Mouse (Mus musculus) hindbrain, embryonic 13.5 days (tissue): ENCODE measurements around the gene Vti1a. TPM values are rescaled to one million over a fixed set of nuclear protein-coding genes. Genes with fewer than 3 reads are reported as not detected.

Source experiments
- ATAC-seq: fragments of 200-750 bp; cut with Nextera tagmentation; 2 replicates; pipeline ENCODE4 v1.8.0; 2017; ENCODE audit warnings: moderate TSS enrichment; ENCODE audit not compliant: low FRiP score
- H3K27ac ChIP-seq: fragments of 300-500 bp; sonication (generic); 2 replicates; pipeline ENCODE4 v1.5.1; 2015; ENCODE audit warnings: inconsistent platforms, mild to moderate bottlenecking, moderate library complexity
- H3K27me3 ChIP-seq: fragments of 300-500 bp; sonication (generic); 2 replicates; pipeline ENCODE4 v1.6.1; 2015; ENCODE audit warnings: mild to moderate bottlenecking, inconsistent platforms
- H3K36me3 ChIP-seq: fragments of 300-500 bp; sonication (generic); 2 replicates; pipeline ENCODE4 v1.6.1; 2015; ENCODE audit warnings: mild to moderate bottlenecking, inconsistent platforms
- H3K4me1 ChIP-seq: fragments of 300-500 bp; sonication (generic); replicated peaks from 2 replicates; pipeline ENCODE4 v1.6.1; 2015; ENCODE audit warnings: inconsistent platforms
- H3K4me2 ChIP-seq: fragments of 300-500 bp; sonication (generic); 2 replicates; pipeline ENCODE4 v1.6.1; 2015; ENCODE audit warnings: inconsistent platforms, mild to moderate bottlenecking, moderate library complexity
- H3K4me3 ChIP-seq: fragments of 300-500 bp; sonication (generic); 2 replicates; pipeline ENCODE4 v1.5.1; 2015; ENCODE audit warnings: mild to moderate bottlenecking, inconsistent platforms
- H3K9ac ChIP-seq: fragments of 300-500 bp; sonication (generic); 2 replicates; pipeline ENCODE4 v1.6.1; 2015; ENCODE audit warnings: mild to moderate bottlenecking, inconsistent platforms
- H3K9me3 ChIP-seq: fragments of 300-500 bp; sonication (generic); 2 replicates; pipeline ENCODE4 v1.6.1; 2016; ENCODE audit warnings: inconsistent platforms
- WGBS: fragments of 180-500 bp; shearing (Covaris S2); methylation state at CpG from one replicate; pipeline ENCODE4 v1.1.7; 2015; 5-methylcytosine and 5-hydroxymethylcytosine counted together
- polyA plus RNA-seq: library from polyadenylated mRNA; unstranded; fragments of >200 nt; fragmentation: Nextera tagmentation; extraction: Ambion mirVana; gene quantifications from 2 replicates; pipeline ENCODE4 v1.2.1, GENCODE M21; 2015

The Vti1a gene
- polyA plus RNA-seq, 1 experiment from 2014 or later: 30.1 TPM

DNA sequence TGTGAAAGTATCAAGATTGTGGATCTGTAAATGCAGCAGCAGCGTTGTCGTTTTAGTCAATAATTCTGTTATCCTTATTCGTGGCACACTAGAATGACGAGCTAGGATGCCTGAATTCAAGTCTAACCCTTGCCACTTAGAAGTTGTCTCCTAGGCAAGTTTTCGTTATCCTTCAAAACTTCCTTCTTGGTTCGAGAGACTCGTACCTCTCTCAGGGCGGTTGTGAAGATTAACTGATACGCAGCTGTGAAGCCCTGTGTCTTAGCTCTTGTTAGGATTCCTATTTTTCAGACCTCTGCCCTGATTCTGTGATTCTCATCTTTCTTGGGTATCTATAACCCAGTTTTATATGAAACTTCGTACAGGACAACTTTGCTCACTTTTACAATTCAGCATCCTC lies 806 bp downstream of the Vti1a start:
- Histone ChIP-seq H3K4me1 (peaks cover 41% of the 10 kb centered on the region), H3K9me3 (no peaks in the 10 kb centered on the region), H3K36me3 (peaks cover 2% of the 10 kb centered on the region), H3K4me2 (peak overlapping the region; percentile 92), H3K4me3 (peak overlapping the region; percentile 84), H3K9ac (no peak overlapping the region; the same call in 1 of the 2 replicates), H3K27me3 (no peaks in the 10 kb centered on the region), H3K27ac (no peak overlapping the region)
- ATAC-seq: no peak
- 68% methylated on average over 10 of the region's 10 CpGs for WGBS

DNA sequence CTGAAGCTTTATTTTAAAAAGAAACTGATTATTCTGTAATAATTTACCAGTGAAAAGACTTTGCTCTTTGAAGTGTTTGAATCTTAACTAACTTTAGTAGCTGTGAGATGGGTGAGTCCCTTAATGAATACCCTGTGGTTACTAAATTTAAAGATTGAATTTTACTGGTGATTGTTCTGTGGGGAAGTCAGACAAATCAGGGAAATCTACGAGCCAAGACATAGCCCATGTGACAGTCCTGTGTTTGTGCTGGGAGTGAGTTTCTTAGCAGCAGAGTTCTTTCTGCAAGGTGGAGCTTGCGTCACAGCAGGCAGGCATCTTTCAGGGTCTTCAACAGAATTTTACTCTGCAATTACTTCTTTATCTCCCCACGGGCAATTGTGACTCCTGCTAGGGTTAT lies 2.9 kb downstream of the Vti1a start:
- Histone ChIP-seq H3K27ac (no peak overlapping the region), H3K4me2 (no peak overlapping the region), H3K36me3 (peaks cover 19% of the 10 kb centered on the region), H3K9me3 (no peaks in the 10 kb centered on the region), H3K4me3 (no peak overlapping the region), H3K9ac (no peak overlapping the region), H3K27me3 (no peaks in the 10 kb centered on the region), H3K4me1 (peaks cover 34% of the 10 kb centered on the region)
- WGBS: 80% methylated on average over 3 of the region's 3 CpGs
- ATAC-seq: no peak

DNA sequence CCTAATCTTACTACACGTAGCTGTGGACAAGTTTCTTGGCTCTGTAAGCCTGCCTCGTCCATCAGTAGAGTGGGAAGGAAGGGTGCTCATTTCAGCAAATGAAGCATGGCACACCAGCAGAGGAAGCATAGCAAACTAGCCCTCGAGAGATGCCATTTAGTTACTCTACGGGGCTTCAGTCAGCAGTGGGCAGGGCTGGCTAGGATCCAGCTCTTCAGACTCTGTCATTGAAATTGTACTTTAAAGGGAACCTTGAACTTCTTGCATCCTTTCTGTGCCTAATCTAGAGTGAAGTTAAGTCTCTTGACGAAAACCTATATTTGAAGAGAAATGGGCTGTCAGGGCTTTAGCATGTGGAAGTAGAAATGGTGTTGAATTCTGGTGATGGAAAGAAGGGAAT lies 3.4 kb downstream of the Vti1a start:
- Histone ChIP-seq H3K4me2 (no peak overlapping the region), H3K36me3 (peaks cover 19% of the 10 kb centered on the region), H3K27me3 (no peaks in the 10 kb centered on the region), H3K9ac (no peak overlapping the region), H3K27ac (no peak overlapping the region), H3K9me3 (no peaks in the 10 kb centered on the region), H3K4me3 (no peak overlapping the region), H3K4me1 (peaks cover 29% of the 10 kb centered on the region)
- no peak for ATAC-seq
- 77% methylated on average over 5 of the region's 5 CpGs for WGBS

DNA sequence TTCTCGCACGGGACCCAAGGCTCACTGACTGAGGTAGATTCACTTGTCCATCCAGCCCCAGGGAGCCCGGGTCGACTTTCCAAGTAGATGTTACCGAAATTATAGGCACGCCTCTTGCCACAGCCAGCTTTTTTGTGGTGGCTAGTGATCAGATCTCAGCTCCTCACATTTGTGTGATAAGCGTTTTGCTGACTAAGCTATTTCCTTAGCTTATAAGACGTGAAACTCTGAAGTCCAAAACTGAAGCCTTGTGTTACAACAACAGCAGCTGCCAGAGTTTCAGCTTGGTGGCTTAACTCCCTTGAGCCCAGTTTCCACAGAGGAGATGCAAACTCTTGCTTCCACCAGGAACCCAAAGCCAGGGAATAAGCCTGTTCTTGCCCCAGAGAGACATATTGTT lies 6.5 kb downstream of the Vti1a start:
- Histone ChIP-seq H3K4me2 (no peak overlapping the region), H3K36me3 (peaks cover 28% of the 10 kb centered on the region), H3K9me3 (no peaks in the 10 kb centered on the region), H3K27me3 (no peaks in the 10 kb centered on the region), H3K27ac (no peak overlapping the region), H3K9ac (no peak overlapping the region), H3K4me1 (peaks cover 9% of the 10 kb centered on the region), H3K4me3 (no peak overlapping the region)
- no peak for ATAC-seq
- WGBS: 95% methylated on average over 8 of the region's 8 CpGs

DNA sequence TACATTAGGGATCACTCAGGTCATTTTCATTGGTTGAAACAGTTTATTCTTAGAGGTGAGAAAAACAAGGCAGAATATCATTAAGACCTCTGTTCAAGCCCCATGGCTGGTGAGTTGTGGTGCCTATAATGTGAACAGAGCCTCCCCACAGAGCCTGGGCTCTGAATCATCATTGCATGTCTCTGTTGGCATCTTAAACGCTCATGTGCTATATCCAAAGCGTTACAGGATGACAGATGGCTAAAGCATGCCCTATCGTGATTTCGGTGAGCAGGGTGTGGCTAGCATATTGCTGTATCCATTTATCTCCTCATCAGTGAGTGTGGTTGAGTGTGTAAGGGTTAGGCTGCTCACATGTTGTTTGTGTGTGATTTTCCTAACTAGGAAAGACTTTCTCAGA lies 11.4 kb downstream of the Vti1a start:
- H3K4me3 ChIP-seq: no peak overlapping the region
- 93% methylated on average over 4 of the region's 4 CpGs for WGBS
- H3K9ac ChIP-seq: no peak overlapping the region
- H3K27ac ChIP-seq: no peak overlapping the region
- H3K36me3 ChIP-seq: peaks cover 57% of the 10 kb centered on the region
- H3K9me3 ChIP-seq: no peaks in the 10 kb centered on the region
- H3K4me2 ChIP-seq: no peak overlapping the region
- H3K27me3 ChIP-seq: no peaks in the 10 kb centered on the region
- H3K4me1 ChIP-seq: no peaks in the 10 kb centered on the region
- ATAC-seq: no peak

DNA sequence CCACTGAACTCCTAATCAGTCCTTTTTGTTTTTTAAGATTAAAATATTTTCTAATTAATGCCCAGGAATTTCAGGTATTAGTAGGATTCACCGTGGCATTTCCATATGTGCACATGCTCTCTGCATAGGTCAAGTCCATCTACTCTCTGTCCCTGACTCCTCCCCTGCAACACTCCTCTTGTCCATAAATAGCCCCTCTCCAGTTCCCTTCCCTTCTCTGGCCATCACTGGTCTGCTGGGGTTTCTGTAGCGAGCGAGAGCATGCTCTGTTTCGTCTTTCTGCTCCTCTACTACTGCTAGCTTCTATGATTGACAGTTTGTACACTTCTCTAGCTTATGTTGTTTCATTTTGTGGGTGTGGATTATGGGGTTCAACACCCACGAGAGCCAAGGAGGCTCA lies 15.7 kb downstream of the Vti1a start:
- ATAC-seq: no peak
- no peak overlapping the region for H3K4me2 ChIP-seq
- no peaks in the 10 kb centered on the region for H3K27me3 ChIP-seq
- no peaks in the 10 kb centered on the region for H3K4me1 ChIP-seq
- H3K36me3 ChIP-seq: peaks cover 33% of the 10 kb centered on the region
- no peak overlapping the region for H3K4me3 ChIP-seq
- WGBS: 92% methylated on average over 5 of the region's 5 CpGs
- H3K27ac ChIP-seq: no peak overlapping the region
- H3K9me3 ChIP-seq: no peaks in the 10 kb centered on the region
- H3K9ac ChIP-seq: no peak overlapping the region

DNA sequence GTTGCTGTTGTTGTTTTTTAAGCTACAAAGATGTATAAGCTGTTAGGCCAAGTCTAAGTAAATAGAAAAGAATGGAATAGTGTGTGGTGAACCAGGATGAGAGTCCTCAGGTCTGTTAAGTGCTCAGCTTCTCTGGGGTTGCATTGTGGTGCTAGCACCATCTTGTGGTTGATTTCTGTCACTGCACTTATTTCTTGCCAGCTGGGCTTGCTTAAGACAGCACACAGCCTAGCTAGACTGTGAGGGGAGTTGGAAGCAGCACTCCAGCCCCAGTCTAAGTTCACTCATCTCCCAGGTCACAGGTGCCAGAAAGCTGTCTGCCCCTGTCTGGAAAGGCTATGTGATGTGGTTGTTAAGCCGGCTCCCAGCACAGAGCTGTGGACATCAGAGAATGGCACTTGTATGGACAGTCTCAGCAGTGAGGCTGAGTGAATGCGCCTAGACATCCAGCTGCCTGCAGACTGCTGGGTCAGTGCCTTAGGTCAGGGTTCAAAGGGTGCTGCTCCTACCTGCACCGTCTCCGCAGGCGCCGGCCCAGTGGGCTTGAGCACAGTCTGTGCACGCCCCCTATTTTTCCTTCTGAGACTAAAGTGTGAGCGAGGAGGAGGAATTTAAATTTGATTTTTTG lies 16.7 kb downstream of the Vti1a start:
- Histone ChIP-seq H3K9ac (no peak overlapping the region), H3K4me2 (no peak overlapping the region), H3K27ac (no peak overlapping the region), H3K27me3 (no peaks in the 10 kb centered on the region), H3K9me3 (no peaks in the 10 kb centered on the region), H3K36me3 (peaks cover 33% of the 10 kb centered on the region), H3K4me1 (0 out of 2 replicates have a peak, but pooled peaks cover 4% of the 10 kb centered on the region), H3K4me3 (no peak overlapping the region)
- WGBS: 94% methylated on average over 8 of the region's 8 CpGs
- peak; percentile 59 for ATAC-seq

DNA sequence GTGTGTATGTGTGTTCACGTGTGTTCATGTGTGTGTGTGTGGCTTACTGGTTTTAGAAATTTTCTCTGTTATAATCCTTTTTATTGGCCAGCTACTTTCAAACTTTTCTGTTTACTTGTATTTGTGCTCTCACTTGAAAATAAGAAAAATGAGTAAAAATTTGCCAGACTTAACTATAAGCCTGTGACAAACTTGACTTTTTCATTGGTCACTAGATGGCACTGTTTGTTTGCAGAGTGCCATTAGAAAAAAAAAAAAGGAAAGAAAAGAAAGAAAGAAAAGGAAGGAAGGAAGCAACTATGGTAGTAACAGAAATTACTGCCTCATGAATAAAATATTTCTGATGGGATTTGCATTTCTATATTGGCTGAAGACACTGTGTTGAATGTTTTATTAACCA lies 19.8 kb downstream of the Vti1a start:
- Histone ChIP-seq H3K4me1 (0 out of 2 replicates have a peak, but pooled peaks cover 4% of the 10 kb centered on the region), H3K27ac (no peak overlapping the region), H3K9me3 (no peaks in the 10 kb centered on the region), H3K36me3 (peaks cover 6% of the 10 kb centered on the region), H3K4me3 (no peak overlapping the region), H3K4me2 (no peak overlapping the region), H3K9ac (no peak overlapping the region), H3K27me3 (no peaks in the 10 kb centered on the region)
- 89% methylated on average over 1 of the region's 1 CpGs for WGBS
- no peak for ATAC-seq

DNA sequence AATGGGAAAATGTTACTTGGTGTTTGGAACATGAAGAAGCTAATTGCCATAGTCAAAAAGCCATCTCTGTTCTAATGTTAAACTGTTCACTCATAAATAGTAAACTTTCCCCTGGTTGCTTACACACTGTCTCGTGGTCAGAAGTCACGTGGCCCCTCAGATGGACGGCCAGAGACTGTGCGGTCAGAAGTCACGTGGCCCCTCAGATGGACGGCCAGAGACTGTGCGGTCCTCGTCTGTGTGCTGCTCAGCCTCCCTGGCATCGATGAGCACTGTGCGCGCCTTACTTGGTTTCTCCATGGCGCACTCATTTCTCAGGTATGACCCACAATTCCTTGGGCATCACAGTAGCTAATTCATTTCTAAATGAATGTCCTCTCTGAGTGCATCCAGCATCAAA lies 20.3 kb downstream of the Vti1a start:
- H3K36me3 ChIP-seq: peaks cover 1% of the 10 kb centered on the region
- no peak overlapping the region for H3K4me3 ChIP-seq
- H3K9me3 ChIP-seq: no peaks in the 10 kb centered on the region
- no peak overlapping the region for H3K9ac ChIP-seq
- H3K27ac ChIP-seq: no peak overlapping the region
- ATAC-seq: no peak
- no peak overlapping the region for H3K4me2 ChIP-seq
- 90% methylated on average over 12 of the region's 12 CpGs for WGBS
- no peaks in the 10 kb centered on the region for H3K27me3 ChIP-seq
- 0 out of 2 replicates have a peak, but pooled peaks cover 4% of the 10 kb centered on the region for H3K4me1 ChIP-seq

DNA sequence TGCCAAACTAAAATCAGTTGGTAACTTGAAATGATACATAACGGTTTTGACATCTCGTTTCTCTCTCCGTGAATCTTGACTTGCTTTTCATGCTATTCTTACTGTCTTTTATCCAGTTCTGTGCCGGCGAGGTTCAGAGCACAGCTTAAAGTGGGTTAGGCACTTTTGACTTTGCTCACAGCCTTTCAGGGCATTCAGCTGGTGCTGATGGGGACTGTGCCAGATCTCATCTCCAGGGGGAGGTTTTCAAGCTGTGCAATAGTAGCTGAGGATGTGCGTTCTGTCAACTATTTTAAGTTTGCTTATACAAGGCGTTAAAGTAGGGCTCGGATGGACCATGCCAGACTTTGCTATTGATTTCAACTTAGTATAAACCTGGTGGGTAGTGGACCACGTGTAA lies 21.0 kb downstream of the Vti1a start:
- Histone ChIP-seq H3K4me2 (no peak overlapping the region), H3K27me3 (no peaks in the 10 kb centered on the region), H3K9me3 (no peaks in the 10 kb centered on the region), H3K9ac (no peak overlapping the region; the same call in 1 of the 2 replicates), H3K36me3 (no peaks in the 10 kb centered on the region), H3K4me3 (no peak overlapping the region), H3K4me1 (0 out of 2 replicates have a peak, but pooled peaks cover 4% of the 10 kb centered on the region), H3K27ac (no peak overlapping the region)
- 83% methylated on average over 9 of the region's 9 CpGs for WGBS
- ATAC-seq: no peak

DNA sequence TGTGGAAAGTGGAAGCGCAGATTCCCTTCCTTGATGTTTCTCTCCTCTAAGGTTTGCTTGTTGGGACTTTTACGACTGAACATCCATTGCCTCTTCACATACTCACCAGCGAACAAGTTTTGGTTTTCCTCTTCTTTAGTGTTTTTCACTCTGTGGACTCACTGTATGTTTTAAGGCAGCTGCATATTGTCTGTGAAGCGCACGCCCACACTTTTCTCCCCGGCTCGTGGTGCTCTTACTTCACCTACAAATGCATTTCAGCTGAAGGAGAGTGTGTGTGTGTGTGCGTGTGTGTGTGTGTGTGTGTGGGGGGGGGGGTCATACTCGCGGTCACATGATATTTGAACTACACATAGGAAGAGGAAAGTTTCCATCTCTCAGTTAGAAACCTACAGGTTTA lies 21.6 kb downstream of the Vti1a start:
- no peak for ATAC-seq
- H3K4me3 ChIP-seq: no peak overlapping the region
- no peak overlapping the region for H3K27ac ChIP-seq
- no peaks in the 10 kb centered on the region for H3K27me3 ChIP-seq
- no peak overlapping the region for H3K9ac ChIP-seq
- no peaks in the 10 kb centered on the region for H3K9me3 ChIP-seq
- H3K4me2 ChIP-seq: no peak overlapping the region
- no peaks in the 10 kb centered on the region for H3K36me3 ChIP-seq
- WGBS: 93% methylated on average over 10 of the region's 10 CpGs
- H3K4me1 ChIP-seq: 0 out of 2 replicates have a peak, but pooled peaks cover 4% of the 10 kb centered on the region

DNA sequence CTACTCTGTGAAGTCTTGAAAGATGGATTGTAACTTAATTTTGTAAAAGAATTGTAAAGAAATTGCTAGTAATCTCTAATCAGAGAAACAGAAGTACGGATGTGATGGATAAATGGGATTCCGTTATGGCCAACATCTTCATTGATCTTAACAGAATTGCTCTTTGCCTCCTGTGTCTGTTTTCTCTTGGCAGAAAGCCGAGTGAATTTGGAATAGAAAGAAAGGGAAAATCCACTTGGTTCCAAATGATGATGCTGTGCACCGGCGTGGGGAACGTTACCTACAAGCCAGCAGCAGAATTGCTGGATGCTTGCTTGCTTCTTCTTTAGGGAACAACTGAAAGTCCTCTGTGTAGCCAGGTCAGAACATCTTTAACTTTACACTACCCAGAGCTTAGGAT lies 24.4 kb downstream of the Vti1a start:
- no peak overlapping the region for H3K27ac ChIP-seq
- WGBS: 91% methylated on average over 6 of the region's 6 CpGs
- H3K4me1 ChIP-seq: 0 out of 2 replicates have a peak, but pooled peaks cover 4% of the 10 kb centered on the region

DNA sequence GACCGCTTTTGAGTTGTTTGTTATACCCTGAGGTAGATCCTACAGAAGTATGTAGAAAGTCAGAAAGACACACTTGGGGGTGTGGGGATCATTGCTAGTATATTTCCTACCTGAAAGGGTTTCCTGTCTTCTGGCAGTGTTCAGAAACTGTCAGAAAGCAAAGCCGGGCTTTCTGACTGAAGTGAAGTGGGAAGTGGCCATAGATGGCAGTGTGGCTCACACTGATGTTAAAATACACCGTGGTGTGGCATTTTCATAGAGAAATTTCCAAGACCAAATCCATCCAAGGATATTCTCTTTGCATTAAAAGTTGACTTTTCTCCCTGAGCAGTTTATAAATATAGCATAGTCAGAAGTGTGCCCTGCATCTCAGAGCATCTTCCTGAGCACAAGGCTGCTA lies 25.3 kb downstream of the Vti1a start:
- H3K4me3 ChIP-seq: no peak overlapping the region
- no peak for ATAC-seq
- no peak overlapping the region for H3K9ac ChIP-seq
- H3K9me3 ChIP-seq: no peaks in the 10 kb centered on the region
- H3K27me3 ChIP-seq: no peaks in the 10 kb centered on the region
- H3K27ac ChIP-seq: no peak overlapping the region
- 84% methylated on average over 3 of the region's 3 CpGs for WGBS
- H3K4me1 ChIP-seq: 0 out of 2 replicates have a peak, but pooled peaks cover 4% of the 10 kb centered on the region
- no peak overlapping the region for H3K4me2 ChIP-seq
- no peaks in the 10 kb centered on the region for H3K36me3 ChIP-seq

More for the DNA sequence above, 24.4 kb downstream of the Vti1a start:
- H3K9ac ChIP-seq: no peak overlapping the region
- no peak for ATAC-seq
- H3K9me3 ChIP-seq: no peaks in the 10 kb centered on the region
- no peak overlapping the region for H3K4me3 ChIP-seq
- H3K4me2 ChIP-seq: no peak overlapping the region
- H3K36me3 ChIP-seq: no peaks in the 10 kb centered on the region
- H3K27me3 ChIP-seq: no peaks in the 10 kb centered on the region
